Comparison of ENCODE assay signal across 24 mouse cellular contexts in the genomic region with DNA sequence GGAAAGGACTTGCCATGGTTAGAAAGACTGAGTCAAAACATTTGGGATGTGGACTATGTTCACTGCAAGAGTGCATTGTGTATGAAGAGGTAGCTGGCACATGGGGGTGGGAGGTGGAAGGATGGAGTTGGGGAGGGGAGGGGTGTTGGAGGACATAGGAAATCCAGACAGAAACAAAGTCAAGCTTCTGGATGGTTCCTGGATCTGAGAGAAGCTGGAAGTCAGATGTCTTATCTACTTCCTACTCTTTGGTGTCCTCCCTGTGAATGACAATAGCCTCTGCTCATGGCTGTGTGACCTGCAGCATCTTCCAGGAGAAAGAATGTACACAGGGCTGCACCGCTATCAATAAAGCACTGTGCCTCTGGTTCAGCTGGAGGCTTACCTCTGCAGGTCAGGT.
A peak's percentile ranks its signal among the peaks of the same experiment; 100 is the strongest.
DNase-seq lines count a peak whose midpoint lies in the region; ATAC-seq and TF ChIP-seq lines count a peak whose summit lies in the region.
"Had no signal": no experiment of that assay in that cellular context is flagged by ENCODE, and none has a peak within 500 bp of the region (broad histone marks: within the 10 kb centered on the region; RNA-seq: fewer than 3 reads in every experiment).

No protein-coding gene starts in this region.

- no peak for DNase-seq in forebrain, postnatal 0 days
- DNase-seq in lung, postnatal 0 days (ENCODE audit: low spot score): peak; percentile 51
- DNase-seq in lung, postnatal 10 days: peak; percentile 50
- DNase-seq in lung, postnatal 36 days: peak; percentile 43
- no peak for DNase-seq in Muller cell, postnatal 12 days (ENCODE audit: inconsistent ontology term)
- DNase-seq: adrenal gland, adult 8-10 months; adrenal gland, postnatal 25 days; cerebellum, adult 18-20 months; cerebellum, adult 9-10 months; gastrocnemius, postnatal 10 days; gastrocnemius, postnatal 36 days; heart, adult 2 months; heart, postnatal 14 days; heart, postnatal 4 days had no signal

- TF ChIP-seq CTCF in forebrain, postnatal 0 days (IDR thresholded peaks at IDR 0.05; ENCODE audit: low read depth): no peak
- TF ChIP-seq CTCF in lung, postnatal 0 days (IDR thresholded peaks at IDR 0.05): no peak

- H3K9ac ChIP-seq in forebrain, postnatal 0 days: no peak overlapping the region
- H3K9ac ChIP-seq in forebrain, embryonic 12.5 days: no peak overlapping the region
- H3K9ac ChIP-seq in lung, postnatal 0 days (replicated peaks; ENCODE audit: low read depth): no peak overlapping the region
- H3K9ac ChIP-seq in intestine, embryonic 16.5 days (ENCODE audit: low read depth, low read length): no peak overlapping the region
- H3K9ac ChIP-seq: heart, embryonic 13.5 days; hindbrain, embryonic 14.5 days had no signal

- H3K27me3 ChIP-seq in forebrain, postnatal 0 days (ENCODE audit: insufficient read depth, low read length): no peaks in the 10 kb centered on the region
- H3K27me3 ChIP-seq in forebrain, embryonic 12.5 days: no peaks in the 10 kb centered on the region
- no peaks in the 10 kb centered on the region for H3K27me3 ChIP-seq in lung, postnatal 0 days (replicated peaks; ENCODE audit: insufficient read depth, low read length)
- H3K27me3 ChIP-seq in intestine, embryonic 16.5 days (replicated peaks; ENCODE audit: control insufficient read depth, insufficient read depth, low read length): no peaks in the 10 kb centered on the region
- H3K27me3 ChIP-seq: heart, embryonic 13.5 days had no signal

- ATAC-seq in forebrain, postnatal 0 days: no peak
- ATAC-seq in forebrain, embryonic 12.5 days (ENCODE audit: low FRiP score): no peak
- peak; percentile 78 for ATAC-seq in lung, postnatal 0 days
- no peak for ATAC-seq in intestine, embryonic 16.5 days
- ATAC-seq: activated CD4-positive, CD25-positive, alpha-beta regulatory T cell, adult 4 months; CD4-positive, CD25-positive, alpha-beta regulatory T cell, adult 4 months; inflammation-experienced regulatory T-cells, adult 6 months had no signal

- no peaks in the 10 kb centered on the region for H3K36me3 ChIP-seq in forebrain, postnatal 0 days (ENCODE audit: insufficient read depth)
- H3K36me3 ChIP-seq in forebrain, embryonic 12.5 days (replicated peaks): no peaks in the 10 kb centered on the region
- no peaks in the 10 kb centered on the region for H3K36me3 ChIP-seq in lung, postnatal 0 days (ENCODE audit: insufficient read depth, low read length)
- H3K36me3 ChIP-seq in intestine, embryonic 16.5 days (ENCODE audit: control insufficient read depth, insufficient read depth, low read length): no peaks in the 10 kb centered on the region
- H3K36me3 ChIP-seq: forebrain, embryonic 10.5 days; heart, embryonic 10.5 days; heart, embryonic 13.5 days had no signal

- H3K27ac ChIP-seq in forebrain, postnatal 0 days (ENCODE audit: low read depth, low read length): peak overlapping the region; percentile 68; the same call in 1 of the 2 replicates
- H3K27ac ChIP-seq in forebrain, embryonic 12.5 days: no peak overlapping the region
- H3K27ac ChIP-seq in lung, postnatal 0 days (ENCODE audit: low read length): no peak overlapping the region
- H3K27ac ChIP-seq in intestine, embryonic 16.5 days (ENCODE audit: low read length): no peak overlapping the region
- H3K27ac ChIP-seq: forebrain, embryonic 10.5 days; heart, adult 2 months; heart, embryonic 10.5 days; heart, embryonic 13.5 days; hindbrain, embryonic 14.5 days; hindbrain, postnatal 0 days had no signal

- H3K4me3 ChIP-seq in forebrain, postnatal 0 days (ENCODE audit: low read depth, low read length): no peak overlapping the region
- H3K4me3 ChIP-seq in forebrain, embryonic 12.5 days (replicated peaks): no peak overlapping the region
- no peak overlapping the region for H3K4me3 ChIP-seq in lung, postnatal 0 days (ENCODE audit: low read depth, low read length)
- H3K4me3 ChIP-seq in intestine, embryonic 16.5 days (ENCODE audit: low read length): no peak overlapping the region
- H3K4me3 ChIP-seq: forebrain, embryonic 10.5 days; heart, adult 2 months; heart, embryonic 10.5 days; heart, embryonic 13.5 days had no signal

- TF ChIP-seq EP300 in lung, postnatal 0 days (IDR thresholded peaks at IDR 0.05): peak; percentile 52; the same call in 1 of the 2 replicates

- no peaks in the 10 kb centered on the region for H3K9me3 ChIP-seq in forebrain, postnatal 0 days (ENCODE audit: low read length)
- H3K9me3 ChIP-seq in forebrain, embryonic 12.5 days: no peaks in the 10 kb centered on the region
- no peaks in the 10 kb centered on the region for H3K9me3 ChIP-seq in lung, postnatal 0 days (ENCODE audit: low read length)
- H3K9me3 ChIP-seq in intestine, embryonic 16.5 days (ENCODE audit: control insufficient read depth, low read length): no peaks in the 10 kb centered on the region
- H3K9me3 ChIP-seq: forebrain, embryonic 10.5 days; heart, embryonic 10.5 days; heart, embryonic 13.5 days had no signal

- H3K4me2 ChIP-seq in forebrain, postnatal 0 days (ENCODE audit: low read depth): no peak overlapping the region
- H3K4me2 ChIP-seq in forebrain, embryonic 12.5 days: no peak overlapping the region
- H3K4me2 ChIP-seq in lung, postnatal 0 days (replicated peaks; ENCODE audit: low read depth, low read length): no peak overlapping the region
- H3K4me2 ChIP-seq in intestine, embryonic 16.5 days (ENCODE audit: low read depth, low read length): no peak overlapping the region
- H3K4me2 ChIP-seq: heart, embryonic 13.5 days; hindbrain, embryonic 14.5 days had no signal

- 96% methylated on average over 1 of the region's 1 CpGs for WGBS in forebrain, postnatal 0 days
- WGBS in forebrain, embryonic 12.5 days: 95% methylated on average over 1 of the region's 1 CpGs
- 73% methylated on average over 1 of the region's 1 CpGs for WGBS in lung, postnatal 0 days
- 89% methylated on average over 1 of the region's 1 CpGs for WGBS in intestine, embryonic 16.5 days

- peaks cover 5% of the 10 kb centered on the region for H3K4me1 ChIP-seq in forebrain, postnatal 0 days (ENCODE audit: insufficient read depth)
- peaks cover 16% of the 10 kb centered on the region for H3K4me1 ChIP-seq in forebrain, embryonic 12.5 days
- H3K4me1 ChIP-seq in lung, postnatal 0 days (ENCODE audit: insufficient read depth, low read depth, low read length): no peaks in the 10 kb centered on the region
- no peaks in the 10 kb centered on the region for H3K4me1 ChIP-seq in intestine, embryonic 16.5 days (ENCODE audit: control insufficient read depth, insufficient read depth, low read length)
- H3K4me1 ChIP-seq: heart, embryonic 10.5 days; heart, embryonic 13.5 days had no signal

Comparison
In these comparisons a context has a peak if more than half of its experiments do, and no peak if none do; other contexts are left out.
1. DNase-seq: peak in lung, postnatal 0 days (single experiment), lung, postnatal 10 days (single experiment) and lung, postnatal 36 days (single experiment); none in forebrain, postnatal 0 days (single experiment) and Muller cell, postnatal 12 days (single experiment).